Mouse (Mus musculus): ENCODE results near the gene Gm28539.
"Not testable (repeated sequence)": the region's sequence is repeated elsewhere in the genome, so short reads cannot be mapped to it uniquely, and the experiment has no call there.

GRCm38 (mm10) chr16:19002610-19003389, 166.4 kb downstream of the Gm28539 start:
- peak; percentile 60 for TF ChIP-seq CTCF (IDR thresholded peaks at IDR 0.05; ENCODE audit: low read depth, low read length)
- not testable (repeated sequence) for TF ChIP-seq POLR2A (IDR thresholded peaks at IDR 0.05; ENCODE audit: extremely low read depth, insufficient read depth, low read length)

Measured in liver, adult 2 months (tissue).